Mouse (Mus musculus): Measurements from ENCODE around the gene Pax5. TPM values are rescaled to one million over a fixed set of nuclear protein-coding genes. Genes with fewer than 3 reads are reported as not detected.

Pax5 gene
- polyA plus RNA-seq, 1 experiment, result not detected

GRCm38 (mm10) chr4:44685582-44685981 is 24.7 kb downstream of the Pax5 start:
- H3K9me3 ChIP-seq, result peaks cover 8% of the 10 kb centered on the region

GRCm38 (mm10) chr4:44680242-44680897 is 29.9 kb downstream of the Pax5 start:
- H3K36me3 ChIP-seq (replicated peaks; ENCODE audit: low read length), result no peaks in the 10 kb centered on the region

More at GRCm38 (mm10) chr4:44685582-44685981, 24.7 kb downstream of the Pax5 start:
- Histone ChIP-seq H3K4me3 (replicated peaks) (no peak overlapping the region), H3K4me1 (no peaks in the 10 kb centered on the region), H3K27me3 (replicated peaks) (peaks cover 28% of the 10 kb centered on the region), H3K36me3 (replicated peaks; ENCODE audit: low read length) (no peaks in the 10 kb centered on the region)
- TF ChIP-seq FLI1 (IDR thresholded peaks at IDR 0.05; ENCODE audit: low read length) (no peak), GATA1 (IDR thresholded peaks at IDR 0.05; ENCODE audit: borderline replicate concordance, low read length) (no peak)

GRCm38 (mm10) chr4:44678641-44679040 is 31.6 kb downstream of the Pax5 start:
- H3K4me3 ChIP-seq (replicated peaks), result no peak overlapping the region
- H3K9me3 ChIP-seq, result peaks cover 8% of the 10 kb centered on the region
- H3K36me3 ChIP-seq (replicated peaks; ENCODE audit: low read length), result no peaks in the 10 kb centered on the region
- TF ChIP-seq FLI1 (IDR thresholded peaks at IDR 0.05; ENCODE audit: low read length) (no peak), GATA1 (IDR thresholded peaks at IDR 0.05; ENCODE audit: borderline replicate concordance, low read length) (no peak)
- peaks cover 28% of the 10 kb centered on the region for H3K27me3 ChIP-seq (replicated peaks)
- no peaks in the 10 kb centered on the region for H3K4me1 ChIP-seq

More at GRCm38 (mm10) chr4:44680242-44680897, 29.9 kb downstream of the Pax5 start:
- Histone ChIP-seq H3K9me3 (peaks cover 8% of the 10 kb centered on the region), H3K4me3 (replicated peaks) (no peak overlapping the region), H3K4me1 (no peaks in the 10 kb centered on the region), H3K27me3 (replicated peaks) (peaks cover 28% of the 10 kb centered on the region)
- no peak for TF ChIP-seq FLI1 (IDR thresholded peaks at IDR 0.05; ENCODE audit: low read length)

- H3K27me3 ChIP-seq (replicated peaks), result peaks cover 28% of the 10 kb centered on the region
- TF ChIP-seq GATA1 (IDR thresholded peaks at IDR 0.05; ENCODE audit: borderline replicate concordance, low read length), result no peak
- TF ChIP-seq FLI1 (IDR thresholded peaks at IDR 0.05; ENCODE audit: low read length), result no peak
- peaks cover 8% of the 10 kb centered on the region for H3K9me3 ChIP-seq
- H3K4me1 ChIP-seq, result no peaks in the 10 kb centered on the region
- no peak overlapping the region for H3K4me3 ChIP-seq (replicated peaks)
- H3K36me3 ChIP-seq (replicated peaks; ENCODE audit: low read length), result no peaks in the 10 kb centered on the region
These were observed 32.3 kb downstream of the Pax5 start for GRCm38 (mm10) chr4:44678026-44678425.

- no peak overlapping the region for H3K4me3 ChIP-seq (replicated peaks)
- no peaks in the 10 kb centered on the region; the same call in 1 of the 2 replicates for H3K9me3 ChIP-seq
- H3K4me1 ChIP-seq, result no peaks in the 10 kb centered on the region
- peaks cover 41% of the 10 kb centered on the region for H3K27me3 ChIP-seq (replicated peaks)
- TF ChIP-seq GATA1 (IDR thresholded peaks at IDR 0.05; ENCODE audit: borderline replicate concordance, low read length) (no peak), FLI1 (IDR thresholded peaks at IDR 0.05; ENCODE audit: low read length) (no peak)
- no peaks in the 10 kb centered on the region for H3K36me3 ChIP-seq (replicated peaks; ENCODE audit: low read length)
These were observed 35.3 kb downstream of the Pax5 start for GRCm38 (mm10) chr4:44674973-44675372.

- H3K27me3 ChIP-seq (replicated peaks), result peaks cover 35% of the 10 kb centered on the region
- H3K4me1 ChIP-seq, result no peaks in the 10 kb centered on the region
- no peak overlapping the region for H3K4me3 ChIP-seq (replicated peaks)
- H3K36me3 ChIP-seq (replicated peaks; ENCODE audit: low read length), result no peaks in the 10 kb centered on the region
- H3K9me3 ChIP-seq, result peaks cover 6% of the 10 kb centered on the region
- TF ChIP-seq FLI1 (IDR thresholded peaks at IDR 0.05; ENCODE audit: low read length) (no peak), GATA1 (IDR thresholded peaks at IDR 0.05; ENCODE audit: borderline replicate concordance, low read length) (no peak)
These were observed 36.6 kb downstream of the Pax5 start for GRCm38 (mm10) chr4:44673726-44674125.

- no peaks in the 10 kb centered on the region for H3K36me3 ChIP-seq (replicated peaks; ENCODE audit: low read length)
- H3K4me3 ChIP-seq (replicated peaks), result no peak overlapping the region
- H3K4me1 ChIP-seq, result no peaks in the 10 kb centered on the region
- TF ChIP-seq FLI1 (IDR thresholded peaks at IDR 0.05; ENCODE audit: low read length) (no peak), GATA1 (IDR thresholded peaks at IDR 0.05; ENCODE audit: borderline replicate concordance, low read length) (no peak)
- peaks cover 13% of the 10 kb centered on the region for H3K9me3 ChIP-seq
- H3K27me3 ChIP-seq (replicated peaks), result peaks cover 41% of the 10 kb centered on the region
These were observed 37.9 kb downstream of the Pax5 start for GRCm38 (mm10) chr4:44672216-44672937.

GRCm38 (mm10) chr4:44671486-44671885 is 38.8 kb downstream of the Pax5 start:
- Histone ChIP-seq H3K4me1 (no peaks in the 10 kb centered on the region), H3K27me3 (replicated peaks) (peaks cover 38% of the 10 kb centered on the region), H3K36me3 (replicated peaks; ENCODE audit: low read length) (no peaks in the 10 kb centered on the region), H3K4me3 (replicated peaks) (no peak overlapping the region), H3K9me3 (peaks cover 13% of the 10 kb centered on the region)
- TF ChIP-seq GATA1 (IDR thresholded peaks at IDR 0.05; ENCODE audit: borderline replicate concordance, low read length) (no peak), FLI1 (IDR thresholded peaks at IDR 0.05; ENCODE audit: low read length) (no peak)

- TF ChIP-seq FLI1 (IDR thresholded peaks at IDR 0.05; ENCODE audit: low read length) (no peak), GATA1 (IDR thresholded peaks at IDR 0.05; ENCODE audit: borderline replicate concordance, low read length) (no peak)
- no peaks in the 10 kb centered on the region for H3K36me3 ChIP-seq (replicated peaks; ENCODE audit: low read length)
- H3K9me3 ChIP-seq, result peaks cover 13% of the 10 kb centered on the region
- H3K4me3 ChIP-seq (replicated peaks), result no peak overlapping the region
- H3K4me1 ChIP-seq, result no peaks in the 10 kb centered on the region
- H3K27me3 ChIP-seq (replicated peaks), result peaks cover 43% of the 10 kb centered on the region
These were observed 39.3 kb downstream of the Pax5 start for GRCm38 (mm10) chr4:44671035-44671434.

- H3K36me3 ChIP-seq (replicated peaks; ENCODE audit: low read length), result no peaks in the 10 kb centered on the region
- peaks cover 49% of the 10 kb centered on the region for H3K27me3 ChIP-seq (replicated peaks)
- no peaks in the 10 kb centered on the region for H3K4me1 ChIP-seq
These were observed 39.9 kb downstream of the Pax5 start for GRCm38 (mm10) chr4:44670380-44670779.

More at GRCm38 (mm10) chr4:44670380-44670779, 39.9 kb downstream of the Pax5 start:
- Histone ChIP-seq H3K4me3 (replicated peaks) (no peak overlapping the region), H3K9me3 (peaks cover 13% of the 10 kb centered on the region)
- TF ChIP-seq FLI1 (IDR thresholded peaks at IDR 0.05; ENCODE audit: low read length), result no peak
- TF ChIP-seq GATA1 (IDR thresholded peaks at IDR 0.05; ENCODE audit: borderline replicate concordance, low read length), result no peak

All from megakaryocyte, embryonic 14.5 days (primary cell).